Comparison of ENCODE assay signal across 14 mouse cellular contexts in genomic region chr11:100975241-100975640, GRCm38 (mm10). TPM values are rescaled to one million over a fixed set of nuclear protein-coding genes. Genes with fewer than 3 reads are reported as not detected.
DNase-seq lines count a peak whose midpoint lies in the region; ATAC-seq lines count a peak whose summit lies in the region.
"Had no signal": no experiment of that assay in that cellular context is flagged by ENCODE, and none has a peak within 500 bp of the region (broad histone marks: within the 10 kb centered on the region; RNA-seq: fewer than 3 reads in every experiment).

No protein-coding gene starts in this region.

- H3K4me1 ChIP-seq in midbrain, embryonic 11.5 days (ENCODE audit: control insufficient read depth, insufficient read depth, low read length) = peaks cover under 1% of the 10 kb centered on the region; the same call in 1 of the 2 replicates

- H3K4me2 ChIP-seq in midbrain, embryonic 11.5 days = no peak overlapping the region
- H3K4me2 ChIP-seq: limb, embryonic 13.5 days had no signal

- H3K27me3 ChIP-seq in midbrain, embryonic 11.5 days (ENCODE audit: control insufficient read depth, insufficient read depth, low read length) = peaks cover 21% of the 10 kb centered on the region
- H3K27me3 ChIP-seq: Patski had no signal

- H3K27ac ChIP-seq in midbrain, embryonic 11.5 days (ENCODE audit: low read depth, low read length) = no peak overlapping the region
- H3K27ac ChIP-seq: limb, embryonic 13.5 days had no signal

- 80% methylated on average over 7 of the region's 7 CpGs for WGBS in midbrain, embryonic 11.5 days

- H3K9ac ChIP-seq in midbrain, embryonic 11.5 days (ENCODE audit: low read length) = no peak overlapping the region
- H3K9ac ChIP-seq: limb, embryonic 13.5 days had no signal

- no peak for ATAC-seq in midbrain, embryonic 11.5 days (ENCODE audit: low FRiP score)
- ATAC-seq: hindbrain, embryonic 16.5 days; midbrain, embryonic 16.5 days; Patski had no signal

- no peak overlapping the region for H3K4me3 ChIP-seq in midbrain, embryonic 11.5 days (ENCODE audit: low read depth, low read length)
- H3K4me3 ChIP-seq: limb, embryonic 13.5 days had no signal

- peak; percentile 58 for DNase-seq in adrenal gland, adult 2 months
- DNase-seq in adrenal gland, postnatal 4 days (ENCODE audit: low spot score in 2 of 2) = no peak
- DNase-seq in heart, postnatal 4 days = peak; percentile 46
- DNase-seq in heart, adult 9 months (ENCODE audit: low spot score in 2 of 2) = no peak
- peak; percentile 67 for DNase-seq in ovary, adult 18-20 months (ENCODE audit: low spot score)
- no peak for DNase-seq in ovary, postnatal 10 days (ENCODE audit: low spot score)
- peak; percentile 46 for DNase-seq in testis, postnatal 14 days (ENCODE audit: low spot score)
- no peak for DNase-seq in midbrain, embryonic 11.5 days (ENCODE audit: low spot score, missing footprints)
- DNase-seq: cerebellum, postnatal 14 days; thymus, postnatal 25 days had no signal

- no peaks in the 10 kb centered on the region for H3K36me3 ChIP-seq in midbrain, embryonic 11.5 days (ENCODE audit: control insufficient read depth, insufficient read depth, low read length)
- H3K36me3 ChIP-seq: limb, embryonic 13.5 days had no signal

- H3K9me3 ChIP-seq in midbrain, embryonic 11.5 days (ENCODE audit: control insufficient read depth, low read length) = no peaks in the 10 kb centered on the region
- H3K9me3 ChIP-seq: limb, embryonic 13.5 days had no signal

RNA-seq across cellular contexts. Expression of gene Cavin1, which starts 4.6 kb away (rescaled TPM):
- 100 to 1,000 TPM; 236 to 425 TPM for total RNA-seq in adrenal gland, adult 2 months (2021)
- 193 and 219 TPM in 2 replicates for polyA plus RNA-seq in adrenal gland, adult 2 months (2012; rRNA removed)
- total RNA-seq in adrenal gland, postnatal 4 days (2021) = 100 to 1,000 TPM; 294 to 319 TPM
- 100 to 1,000 TPM; 479 to 498 TPM for total RNA-seq in heart, postnatal 4 days (2021)
- polyA plus RNA-seq in midbrain, embryonic 11.5 days (2014; fragmentation: Nextera tagmentation; extraction: Ambion mirVana) = 12.5 and 14.8 TPM in 2 replicates

RNA-seq across cellular contexts. Expression of gene Atp6v0a1, which starts 34.0 kb away (rescaled TPM):
- 100 to 1,000 TPM; 116 to 159 TPM for total RNA-seq in adrenal gland, adult 2 months (2021)
- 77.9 and 98.0 TPM in 2 replicates for polyA plus RNA-seq in adrenal gland, adult 2 months (2012; rRNA removed)
- 100 to 1,000 TPM; 103 to 106 TPM for total RNA-seq in adrenal gland, postnatal 4 days (2021)
- total RNA-seq in heart, postnatal 4 days (2021) = 100 to 1,000 TPM; 112 to 115 TPM
- polyA plus RNA-seq in midbrain, embryonic 11.5 days (2014; fragmentation: Nextera tagmentation; extraction: Ambion mirVana) = 42.5 and 45.9 TPM in 2 replicates

RNA-seq across cellular contexts. Expression of gene Stat3, which starts 35.9 kb away (rescaled TPM):
- total RNA-seq in adrenal gland, adult 2 months (2021) = 10 to 100 TPM; 76.6 to 79.4 TPM
- 45.4 and 54.9 TPM in 2 replicates for polyA plus RNA-seq in adrenal gland, adult 2 months (2012; rRNA removed)
- total RNA-seq in adrenal gland, postnatal 4 days (2021) = 10 to 100 TPM; 72.8 to 74.9 TPM
- total RNA-seq in heart, postnatal 4 days (2021) = 100 to 1,000 TPM; 111 to 115 TPM
- polyA plus RNA-seq in midbrain, embryonic 11.5 days (2014; fragmentation: Nextera tagmentation; extraction: Ambion mirVana) = 22.8 and 24.0 TPM in 2 replicates

Comparison
In these comparisons a context has a peak if more than half of its experiments do, and no peak if none do; other contexts are left out.
1. DNase-seq: peak in adrenal gland, adult 2 months (single experiment), heart, postnatal 4 days (single experiment), ovary, adult 18-20 months (single experiment) and testis, postnatal 14 days (single experiment); none in adrenal gland, postnatal 4 days (0 of 2), heart, adult 9 months (0 of 2), ovary, postnatal 10 days (single experiment) and midbrain, embryonic 11.5 days (single experiment).